Mouse (Mus musculus): ENCODE results near the gene Bscl2. TPM values are rescaled to one million over a fixed set of nuclear protein-coding genes. Genes with fewer than 3 reads are reported as not detected.
"Not testable (repeated sequence)": the region's sequence is repeated elsewhere in the genome, so short reads cannot be mapped to it uniquely, and the experiment has no call there.

Bscl2 gene
- polyA plus RNA-seq, 1 experiment from 2014 or later, result 66.0 TPM

GRCm38 (mm10) chr19:8888511-8889385, 51.5 kb downstream of the Bscl2 start, which contains the start of the genes 1810009A15Rik and Gm49416:
Gene 1810009A15Rik (plus strand): TSS chr19:8888853.
Gene Gm49416 (plus strand): TSS chr19:8888926.
- Histone ChIP-seq H3K27ac (ENCODE audit: low read depth, low read length) (peak within 1 kb of the TSS; percentile 76), H3K9me3 (replicated peaks; ENCODE audit: control insufficient read depth, low read length) (no peaks in the 10 kb centered on the region), H3K4me2 (ENCODE audit: low read length) (peak within 1 kb of the TSS; percentile 76), H3K36me3 (ENCODE audit: control insufficient read depth, insufficient read depth, low read length) (peaks cover 7% of the 10 kb centered on the region; the same call in 1 of the 2 replicates), H3K4me1 (ENCODE audit: control insufficient read depth, insufficient read depth, low read length) (peaks cover 12% of the 10 kb centered on the region), H3K27me3 (replicated peaks; ENCODE audit: control insufficient read depth, insufficient read depth, low read length) (no peaks in the 10 kb centered on the region), H3K9ac (ENCODE audit: low read length) (peak within 1 kb of the TSS; percentile 77), H3K4me3 (ENCODE audit: low read depth, low read length) (peak within 1 kb of the TSS; percentile 67)
- ATAC-seq (peak; percentile 97), DNase-seq (ENCODE audit: low spot score) (peak; percentile 99)
- whole genome bisulfite sequencing, result under 1% methylated on average over 58 of the region's 58 CpGs

GRCm38 (mm10) chr19:8892829-8893766, 55.8 kb downstream of the Bscl2 start, which contains the start of gene Ints5:
Gene Ints5 (plus strand): TSS chr19:8893005.
- Histone ChIP-seq H3K27me3 (replicated peaks; ENCODE audit: control insufficient read depth, insufficient read depth, low read length) (no peaks in the 10 kb centered on the region), H3K27ac (ENCODE audit: low read depth, low read length) (peak within 1 kb of the TSS; percentile 71), H3K9me3 (replicated peaks; ENCODE audit: control insufficient read depth, low read length) (no peaks in the 10 kb centered on the region), H3K9ac (ENCODE audit: low read length) (peak within 1 kb of the TSS; percentile 93), H3K4me2 (ENCODE audit: low read length) (peak within 1 kb of the TSS; percentile 77), H3K36me3 (ENCODE audit: control insufficient read depth, insufficient read depth, low read length) (peaks cover 30% of the 10 kb centered on the region), H3K4me1 (ENCODE audit: control insufficient read depth, insufficient read depth, low read length) (peaks cover 19% of the 10 kb centered on the region), H3K4me3 (ENCODE audit: low read depth, low read length) (peak within 1 kb of the TSS; percentile 79)
- ATAC-seq (peak; percentile 57), DNase-seq (ENCODE audit: low spot score) (peak; percentile 92)
- WGBS, result 3% methylated on average over 54 of the region's 54 CpGs

- Histone ChIP-seq H3K4me3 (ENCODE audit: low read depth, low read length) (no peak overlapping the region), H3K27me3 (replicated peaks; ENCODE audit: control insufficient read depth, insufficient read depth, low read length) (no peaks in the 10 kb centered on the region), H3K27ac (ENCODE audit: low read depth, low read length) (no peak overlapping the region), H3K4me2 (ENCODE audit: low read length) (no peak overlapping the region), H3K36me3 (ENCODE audit: control insufficient read depth, insufficient read depth, low read length) (peaks cover 25% of the 10 kb centered on the region), H3K9ac (ENCODE audit: low read length) (no peak overlapping the region), H3K4me1 (ENCODE audit: control insufficient read depth, insufficient read depth, low read length) (peaks cover 24% of the 10 kb centered on the region), H3K9me3 (replicated peaks; ENCODE audit: control insufficient read depth, low read length) (no peaks in the 10 kb centered on the region)
- no peak for DNase-seq (ENCODE audit: low spot score)
- 92% methylated on average over 9 of the region's 9 CpGs for WGBS
- no peak for ATAC-seq
Observed at GRCm38 (mm10) chr19:8895397-8895960, 58.2 kb downstream of the Bscl2 start.

GRCm38 (mm10) chr19:8896231-8896630, 59.0 kb downstream of the Bscl2 start:
- H3K4me1 ChIP-seq (ENCODE audit: control insufficient read depth, insufficient read depth, low read length), result peaks cover 24% of the 10 kb centered on the region
- DNase-seq (ENCODE audit: low spot score); H3K27ac ChIP-seq (ENCODE audit: low read depth, low read length); H3K4me2 ChIP-seq (ENCODE audit: low read length); H3K27me3 ChIP-seq (replicated peaks; ENCODE audit: control insufficient read depth, insufficient read depth, low read length); ATAC-seq; H3K9me3 ChIP-seq (replicated peaks; ENCODE audit: control insufficient read depth, low read length); H3K9ac ChIP-seq (ENCODE audit: low read length); H3K4me3 ChIP-seq (ENCODE audit: low read depth, low read length): not testable (repeated sequence)
- 96% methylated on average over 5 of the region's 5 CpGs for WGBS
- H3K36me3 ChIP-seq (ENCODE audit: control insufficient read depth, insufficient read depth, low read length), result peaks cover 22% of the 10 kb centered on the region

GRCm38 (mm10) chr19:8897211-8897864, 60.1 kb downstream of the Bscl2 start:
- peak overlapping the region; percentile 94 for H3K4me2 ChIP-seq (ENCODE audit: low read length)
- not testable (repeated sequence) for H3K27me3 ChIP-seq (replicated peaks; ENCODE audit: control insufficient read depth, insufficient read depth, low read length); H3K9me3 ChIP-seq (replicated peaks; ENCODE audit: control insufficient read depth, low read length)
- 27% methylated on average over 21 of the region's 21 CpGs for WGBS
- ATAC-seq (peak; percentile 47), DNase-seq (ENCODE audit: low spot score) (peak; percentile 32)
- H3K27ac ChIP-seq (ENCODE audit: low read depth, low read length), result peak overlapping the region; percentile 74
- H3K9ac ChIP-seq (ENCODE audit: low read length), result peak overlapping the region; percentile 63
- H3K36me3 ChIP-seq (ENCODE audit: control insufficient read depth, insufficient read depth, low read length), result peaks cover 27% of the 10 kb centered on the region
- peaks cover 24% of the 10 kb centered on the region for H3K4me1 ChIP-seq (ENCODE audit: control insufficient read depth, insufficient read depth, low read length)
- peak overlapping the region; percentile 88 for H3K4me3 ChIP-seq (ENCODE audit: low read depth, low read length)

GRCm38 (mm10) chr19:8897865-8898495, 60.7 kb downstream of the Bscl2 start, which contains the start of gene Ganab:
Gene Ganab (plus strand): TSS chr19:8898071.
- peak within 1 kb of the TSS; percentile 74 for H3K27ac ChIP-seq (ENCODE audit: low read depth, low read length)
- H3K9me3 ChIP-seq (replicated peaks; ENCODE audit: control insufficient read depth, low read length), result no peaks in the 10 kb centered on the region
- DNase-seq (ENCODE audit: low spot score) (peak; percentile 99), ATAC-seq (peak; percentile 99)
- H3K36me3 ChIP-seq (ENCODE audit: control insufficient read depth, insufficient read depth, low read length), result peaks cover 32% of the 10 kb centered on the region
- peak within 1 kb of the TSS; percentile 94 for H3K4me2 ChIP-seq (ENCODE audit: low read length)
- peak within 1 kb of the TSS; percentile 88 for H3K4me3 ChIP-seq (ENCODE audit: low read depth, low read length)
- H3K27me3 ChIP-seq (replicated peaks; ENCODE audit: control insufficient read depth, insufficient read depth, low read length), result no peaks in the 10 kb centered on the region
- H3K4me1 ChIP-seq (ENCODE audit: control insufficient read depth, insufficient read depth, low read length), result peaks cover 24% of the 10 kb centered on the region
- H3K9ac ChIP-seq (ENCODE audit: low read length), result peak within 1 kb of the TSS; percentile 80
- WGBS, result under 1% methylated on average over 47 of the region's 53 CpGs

Measured in forebrain, embryonic 14.5 days (tissue).